Mouse (Mus musculus): Measurements from ENCODE around the gene Plxna3. TPM values are rescaled to one million over a fixed set of nuclear protein-coding genes. Genes with fewer than 3 reads are reported as not detected.

The Plxna3 gene
- polyA plus RNA-seq, 1 experiment from 2014 or later: 87.4 TPM

GRCm38 (mm10) chrX:74359171-74359570 is 30.3 kb downstream of the Plxna3 start:
- H3K4me3 ChIP-seq (replicated peaks; ENCODE audit: low read length): no peak overlapping the region
- H3K27me3 ChIP-seq (replicated peaks; ENCODE audit: control insufficient read depth, insufficient read depth, low read length): no peaks in the 10 kb centered on the region
- H3K27ac ChIP-seq (ENCODE audit: low read length): no peak overlapping the region
- no peak overlapping the region for H3K9ac ChIP-seq (replicated peaks; ENCODE audit: low read depth, low read length)
- no peak for ATAC-seq
- WGBS: 53% methylated on average over 11 of the region's 11 CpGs
- no peaks in the 10 kb centered on the region for H3K36me3 ChIP-seq (ENCODE audit: control insufficient read depth, insufficient read depth)
- H3K9me3 ChIP-seq (ENCODE audit: control insufficient read depth, low read length): no peaks in the 10 kb centered on the region
- H3K4me2 ChIP-seq (ENCODE audit: low read length): no peak overlapping the region
- no peaks in the 10 kb centered on the region for H3K4me1 ChIP-seq (replicated peaks; ENCODE audit: control insufficient read depth, insufficient read depth, low read length)

- ATAC-seq: no peak
- H3K4me1 ChIP-seq (replicated peaks; ENCODE audit: control insufficient read depth, insufficient read depth, low read length): peaks cover 11% of the 10 kb centered on the region
- peak overlapping the region; percentile 62 for H3K4me2 ChIP-seq (ENCODE audit: low read length)
- peak overlapping the region; percentile 82 for H3K9ac ChIP-seq (replicated peaks; ENCODE audit: low read depth, low read length)
- no peaks in the 10 kb centered on the region for H3K27me3 ChIP-seq (replicated peaks; ENCODE audit: control insufficient read depth, insufficient read depth, low read length)
- no peaks in the 10 kb centered on the region for H3K9me3 ChIP-seq (ENCODE audit: control insufficient read depth, low read length)
- WGBS: 65% methylated on average over 10 of the region's 10 CpGs
- H3K36me3 ChIP-seq (ENCODE audit: control insufficient read depth, insufficient read depth): no peaks in the 10 kb centered on the region
- peak overlapping the region; percentile 63 for H3K4me3 ChIP-seq (replicated peaks; ENCODE audit: low read length)
- H3K27ac ChIP-seq (ENCODE audit: low read length): no peak overlapping the region
These were observed 38.6 kb downstream of the Plxna3 start for GRCm38 (mm10) chrX:74367512-74367911.

GRCm38 (mm10) chrX:74368209-74368909 is 39.5 kb downstream of the Plxna3 start:
- WGBS: 27% methylated on average over 20 of the region's 49 CpGs
- peak overlapping the region; percentile 82 for H3K9ac ChIP-seq (replicated peaks; ENCODE audit: low read depth, low read length)
- H3K4me2 ChIP-seq (ENCODE audit: low read length): peak overlapping the region; percentile 62
- ATAC-seq: peak; percentile 77
- H3K4me3 ChIP-seq (replicated peaks; ENCODE audit: low read length): peak overlapping the region; percentile 63
- peak overlapping the region; percentile 41; the same call in 1 of the 2 replicates for H3K27ac ChIP-seq (ENCODE audit: low read length)
- no peaks in the 10 kb centered on the region for H3K27me3 ChIP-seq (replicated peaks; ENCODE audit: control insufficient read depth, insufficient read depth, low read length)
- H3K36me3 ChIP-seq (ENCODE audit: control insufficient read depth, insufficient read depth): no peaks in the 10 kb centered on the region
- H3K4me1 ChIP-seq (replicated peaks; ENCODE audit: control insufficient read depth, insufficient read depth, low read length): peaks cover 11% of the 10 kb centered on the region
- no peaks in the 10 kb centered on the region for H3K9me3 ChIP-seq (ENCODE audit: control insufficient read depth, low read length)

- Histone ChIP-seq H3K27ac (ENCODE audit: low read length) (no peak within 1 kb of the TSS), H3K9me3 (ENCODE audit: control insufficient read depth, low read length) (no peaks in the 10 kb centered on the region), H3K4me3 (replicated peaks; ENCODE audit: low read length) (peak within 1 kb of the TSS; percentile 50), H3K27me3 (replicated peaks; ENCODE audit: control insufficient read depth, insufficient read depth, low read length) (no peaks in the 10 kb centered on the region), H3K36me3 (ENCODE audit: control insufficient read depth, insufficient read depth) (no peaks in the 10 kb centered on the region), H3K4me2 (ENCODE audit: low read length) (peak within 1 kb of the TSS; percentile 66), H3K9ac (replicated peaks; ENCODE audit: low read depth, low read length) (peak within 1 kb of the TSS; percentile 56), H3K4me1 (replicated peaks; ENCODE audit: control insufficient read depth, insufficient read depth, low read length) (peaks cover 4% of the 10 kb centered on the region)
- peak; percentile 91 for ATAC-seq
- whole genome bisulfite sequencing: 24% methylated on average over 32 of the region's 32 CpGs
These were observed 44.2 kb downstream of the Plxna3 start, which contains the start of the genes Ubl4a and Slc10a3 for GRCm38 (mm10) chrX:74372888-74373549. Ubl4a (minus strand) TSS chrX:74373218. Slc10a3 (minus strand) TSS chrX:74373349.

- Histone ChIP-seq H3K27me3 (replicated peaks; ENCODE audit: control insufficient read depth, insufficient read depth, low read length) (no peaks in the 10 kb centered on the region), H3K9ac (replicated peaks; ENCODE audit: low read depth, low read length) (no peak overlapping the region), H3K27ac (ENCODE audit: low read length) (no peak overlapping the region), H3K9me3 (ENCODE audit: control insufficient read depth, low read length) (no peaks in the 10 kb centered on the region), H3K4me2 (ENCODE audit: low read length) (no peak overlapping the region), H3K4me3 (replicated peaks; ENCODE audit: low read length) (no peak overlapping the region), H3K36me3 (ENCODE audit: control insufficient read depth, insufficient read depth) (no peaks in the 10 kb centered on the region), H3K4me1 (replicated peaks; ENCODE audit: control insufficient read depth, insufficient read depth, low read length) (no peaks in the 10 kb centered on the region)
- ATAC-seq: no peak
- WGBS: 89% methylated on average over 2 of the region's 2 CpGs
These were observed 55.6 kb downstream of the Plxna3 start for GRCm38 (mm10) chrX:74384451-74384850.

- Histone ChIP-seq H3K27ac (ENCODE audit: low read length) (no peak overlapping the region), H3K4me3 (replicated peaks; ENCODE audit: low read length) (no peak overlapping the region)
These were observed 59.3 kb downstream of the Plxna3 start for GRCm38 (mm10) chrX:74388153-74388552.

GRCm38 (mm10) chrX:74392535-74393443 is 63.9 kb downstream of the Plxna3 start, which contains the start of the genes Fam3a and Ikbkg:
Fam3a (minus strand) TSS chrX:74393272.
Ikbkg (plus strand) TSS chrX:74393290.
- Histone ChIP-seq H3K27me3 (replicated peaks; ENCODE audit: control insufficient read depth, insufficient read depth, low read length) (no peaks in the 10 kb centered on the region), H3K4me1 (replicated peaks; ENCODE audit: control insufficient read depth, insufficient read depth, low read length) (peaks cover 9% of the 10 kb centered on the region), H3K9me3 (ENCODE audit: control insufficient read depth, low read length) (no peaks in the 10 kb centered on the region), H3K27ac (ENCODE audit: low read length) (peak within 1 kb of the TSS; percentile 75), H3K4me3 (replicated peaks; ENCODE audit: low read length) (peak within 1 kb of the TSS; percentile 54), H3K4me2 (ENCODE audit: low read length) (peak within 1 kb of the TSS; percentile 67), H3K9ac (replicated peaks; ENCODE audit: low read depth, low read length) (peak within 1 kb of the TSS; percentile 78), H3K36me3 (ENCODE audit: control insufficient read depth, insufficient read depth) (no peaks in the 10 kb centered on the region)
- WGBS: 20% methylated on average over 30 of the region's 30 CpGs
- peak; percentile 100 for ATAC-seq

More at GRCm38 (mm10) chrX:74388153-74388552, 59.3 kb downstream of the Plxna3 start:
- Histone ChIP-seq H3K36me3 (ENCODE audit: control insufficient read depth, insufficient read depth) (no peaks in the 10 kb centered on the region), H3K4me2 (ENCODE audit: low read length) (no peak overlapping the region), H3K9me3 (ENCODE audit: control insufficient read depth, low read length) (no peaks in the 10 kb centered on the region), H3K27me3 (replicated peaks; ENCODE audit: control insufficient read depth, insufficient read depth, low read length) (no peaks in the 10 kb centered on the region), H3K9ac (replicated peaks; ENCODE audit: low read depth, low read length) (no peak overlapping the region), H3K4me1 (replicated peaks; ENCODE audit: control insufficient read depth, insufficient read depth, low read length) (peaks cover 6% of the 10 kb centered on the region)
- ATAC-seq: no peak

Measured in forebrain, embryonic 16.5 days (tissue).